Mouse (Mus musculus) heart, postnatal 14 days (tissue): Measurements from ENCODE around the gene Map3k5. TPM values are rescaled to one million over a fixed set of nuclear protein-coding genes. Genes with fewer than 3 reads are reported as not detected.

ENCODE experiments used
- DNase-seq, 2 experiments: peaks; one replicate each; pipeline ENCODE4 v3.0.0; 2021 to 2022
- intact Hi-C: fragments of 180-260 bp; cut with DNase I; formaldehyde crosslinking; loops from one replicate; pipeline ENCODE4 v1.15.1; 2025
- total RNA-seq, 2 experiments: library from RNA; stranded (reverse); gene quantifications; 2 replicates each; pipeline ENCODE4 v1.2.3; 2021

Map3k5 gene
- total RNA-seq, 2 experiments from 2014 or later: 30.0 to 38.9 TPM

DNA sequence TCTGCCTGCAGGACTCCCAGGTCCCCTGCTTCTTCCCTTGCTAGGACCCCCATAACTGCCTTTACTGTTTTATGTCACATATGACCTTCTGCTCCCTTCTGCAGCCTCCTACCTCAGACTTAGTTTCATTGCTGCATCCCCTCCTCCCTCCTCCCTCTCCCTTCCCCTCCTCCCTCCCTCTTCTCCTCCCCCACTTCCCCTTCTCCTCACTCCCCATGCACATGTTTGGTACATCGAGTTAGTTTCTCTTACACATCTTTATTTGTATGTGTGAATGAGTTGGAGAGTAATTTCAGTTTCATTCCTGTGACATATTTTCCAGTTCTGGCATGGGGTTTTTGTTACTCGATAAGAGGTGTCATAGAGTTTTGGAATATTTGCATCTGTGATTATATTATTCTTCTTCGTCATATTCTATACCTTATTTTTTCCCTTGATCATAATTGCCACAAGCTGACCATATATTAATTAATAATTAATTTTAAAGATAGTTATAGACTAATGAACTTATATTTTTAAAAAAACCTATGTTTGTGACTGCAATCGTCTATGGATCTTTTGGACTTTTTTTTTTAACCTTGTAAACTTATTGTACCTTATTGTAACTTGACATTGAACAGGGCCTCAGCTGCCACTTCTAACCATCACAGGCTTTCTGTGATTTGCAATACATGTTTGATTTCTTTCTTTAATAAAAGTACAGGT lies 65.6 kb downstream of the Map3k5 start:
- DNase-seq: no peak
- intact Hi-C loops: loop anchor here (10.0 kb wide), 1 partner anchor 65 kb away; the partner anchor contains the start of gene Map3k5

GRCm38 (mm10) chr10:20000408-20000770 lies 66.1 kb downstream of the Map3k5 start:
- intact Hi-C loops: loop anchor here (10.0 kb wide), 1 partner anchor 66 kb away; the partner anchor contains the start of gene Map3k5
- no peak for DNase-seq

- DNase-seq: no peak
- intact Hi-C loops: loop anchor here (10.0 kb wide), 1 partner anchor 67 kb away; the partner anchor contains the start of gene Map3k5
These were observed 67.7 kb downstream of the Map3k5 start for GRCm38 (mm10) chr10:20001990-20002389.

- intact Hi-C loops: loop anchor here (10.0 kb wide), 1 partner anchor 68 kb away; the partner anchor contains the start of gene Map3k5
- DNase-seq: no peak
These were observed 68.7 kb downstream of the Map3k5 start for GRCm38 (mm10) chr10:20003006-20003405.

- no peak for DNase-seq
- intact Hi-C loops: loop anchor here (10.0 kb wide), 1 partner anchor 70 kb away; the partner anchor contains the start of gene Map3k5
These were observed 70.5 kb downstream of the Map3k5 start for GRCm38 (mm10) chr10:20004786-20005185.

- intact Hi-C loops: loop anchor here (10.0 kb wide), 1 partner anchor 71 kb away; the partner anchor contains the start of gene Map3k5
- no peak for DNase-seq
These were observed 71.2 kb downstream of the Map3k5 start for GRCm38 (mm10) chr10:20005491-20005952.

- no peak for DNase-seq
These were observed 72.2 kb downstream of the Map3k5 start for GRCm38 (mm10) chr10:20006333-20007093.

GRCm38 (mm10) chr10:20009310-20009709 lies 75.0 kb downstream of the Map3k5 start:
- intact Hi-C loops: loop anchor here (10.0 kb wide), 1 partner anchor 75 kb away; the partner anchor contains the start of gene Map3k5

More at GRCm38 (mm10) chr10:20006333-20007093, 72.2 kb downstream of the Map3k5 start:
- intact Hi-C loops: loop anchor here (10.0 kb wide), 1 partner anchor 72 kb away; the partner anchor contains the start of gene Map3k5

GRCm38 (mm10) chr10:20010018-20010417 lies 75.7 kb downstream of the Map3k5 start:
- intact Hi-C loops: loop anchor here (1.0 kb wide), 1 partner anchor 8 kb away; no protein-coding TSS in a partner anchor
- no peak for DNase-seq

More at GRCm38 (mm10) chr10:20009310-20009709, 75.0 kb downstream of the Map3k5 start:
- no peak for DNase-seq

DNA sequence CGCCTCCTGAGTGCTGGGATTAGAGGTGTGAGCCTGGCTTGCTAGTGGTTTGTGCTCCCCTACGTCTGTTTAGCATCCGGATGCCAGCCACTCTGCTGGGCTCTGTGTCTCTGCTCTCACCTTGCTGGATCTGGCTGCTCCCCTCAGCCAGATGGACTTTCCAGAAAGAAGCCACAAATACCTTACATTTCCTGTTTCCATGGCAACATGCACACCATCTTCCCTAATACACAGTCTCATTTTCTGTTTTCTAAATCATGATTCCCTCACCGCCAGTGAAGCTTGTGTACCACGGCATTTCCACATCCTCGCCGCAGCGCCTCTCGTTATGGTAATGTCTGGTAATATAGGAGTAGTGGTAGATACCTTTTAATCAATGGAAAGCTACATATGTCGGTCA lies 84.1 kb downstream of the Map3k5 start:
- intact Hi-C loops: loop anchor here (1.0 kb wide), 1 partner anchor 8 kb away; no protein-coding TSS in a partner anchor

DNA sequence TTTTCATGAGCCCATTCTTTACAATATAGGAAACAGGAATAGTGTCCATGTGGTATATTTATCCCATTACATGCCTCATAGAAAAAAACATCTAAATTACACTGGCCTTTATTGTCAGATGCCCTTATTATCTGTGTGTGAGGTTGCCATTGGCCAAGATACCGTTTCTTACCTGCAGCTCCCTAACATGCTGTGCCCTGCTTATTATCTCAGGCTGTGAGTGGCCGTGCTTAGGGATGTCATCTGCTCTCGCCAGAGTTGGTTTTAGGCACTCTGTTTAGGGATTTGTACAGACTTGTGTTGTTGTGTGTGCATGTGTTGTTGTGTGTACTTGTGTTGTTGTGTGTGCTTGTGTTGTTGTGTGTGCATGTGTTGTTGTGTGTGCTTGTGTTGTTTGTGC lies 84.5 kb downstream of the Map3k5 start:
- no peak for DNase-seq
- intact Hi-C loops: loop anchor here (1.0 kb wide), 1 partner anchor 9 kb away; no protein-coding TSS in a partner anchor

More for the DNA sequence above, 84.1 kb downstream of the Map3k5 start:
- DNase-seq: no peak

DNA sequence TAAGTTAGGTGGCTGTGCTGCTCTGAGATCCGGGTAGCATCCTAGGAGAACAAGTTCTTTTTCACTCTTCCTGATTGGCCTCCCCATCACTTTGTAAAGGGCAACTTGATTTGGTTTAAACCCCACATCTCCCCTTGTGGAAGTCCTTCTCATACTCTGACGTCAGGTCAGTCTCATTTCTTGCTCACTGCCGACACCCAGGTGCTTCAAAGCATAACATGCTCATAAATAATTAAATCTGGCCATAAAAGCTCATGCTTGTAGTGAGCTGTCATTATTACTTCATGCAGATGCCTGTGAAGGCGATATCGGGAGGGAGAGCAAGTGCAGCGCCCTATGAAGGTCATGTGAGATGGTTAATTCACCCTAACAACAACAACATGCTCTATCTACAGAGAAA lies 87.0 kb downstream of the Map3k5 start:
- DNase-seq: no peak
- intact Hi-C loops: loop anchor here (5.0 kb wide), 1 partner anchor 41 kb away; no protein-coding TSS in a partner anchor

DNA sequence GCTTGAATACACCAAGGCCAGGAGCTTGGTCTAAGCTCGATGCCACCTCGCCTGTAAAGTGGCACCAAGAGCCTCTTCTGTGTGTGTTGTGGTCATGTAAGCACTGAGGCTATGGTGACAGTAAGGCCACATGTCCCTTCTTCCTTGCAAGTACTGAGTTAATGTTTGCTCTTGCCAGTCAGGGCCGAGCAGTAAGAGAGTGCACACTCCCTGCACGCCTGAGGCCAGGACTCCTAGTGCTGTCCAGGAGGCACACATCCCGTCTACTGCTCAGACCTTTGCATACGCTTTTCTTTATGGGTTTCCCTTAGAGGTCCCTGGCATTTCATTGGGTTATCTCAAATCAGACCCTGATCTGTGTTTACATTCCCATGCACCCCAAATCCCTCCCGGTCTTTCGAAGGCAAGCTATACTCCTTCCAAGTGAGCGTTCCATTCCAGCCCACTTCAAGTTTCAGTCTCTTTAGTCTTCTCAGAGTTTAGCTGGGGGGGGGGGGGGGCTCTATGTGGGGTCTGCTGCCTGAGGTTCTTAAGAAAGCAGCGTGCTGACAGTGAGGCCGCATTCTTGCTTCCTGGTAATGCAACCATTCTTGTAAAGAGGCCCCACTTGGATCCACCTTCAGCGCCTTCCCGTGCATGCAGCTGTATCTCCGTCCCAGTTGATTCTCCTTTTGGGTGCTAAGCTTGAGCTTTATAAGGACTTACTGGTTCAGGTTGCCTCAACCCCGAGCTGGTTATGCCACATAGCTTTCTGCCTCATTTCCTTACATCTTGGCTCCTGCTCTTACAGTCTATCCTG lies 87.6 kb downstream of the Map3k5 start:
- intact Hi-C loops: loop anchor here (5.0 kb wide), 1 partner anchor 40 kb away; no protein-coding TSS in a partner anchor
- DNase-seq: no peak

- no peak for DNase-seq
- intact Hi-C loops: loop anchor here (5.0 kb wide), 1 partner anchor 40 kb away; no protein-coding TSS in a partner anchor
These were observed 88.5 kb downstream of the Map3k5 start for GRCm38 (mm10) chr10:20022608-20023340.

- intact Hi-C loops: loop anchor here (5.0 kb wide), 1 partner anchor 39 kb away; no protein-coding TSS in a partner anchor
- DNase-seq: no peak
These were observed 89.3 kb downstream of the Map3k5 start for GRCm38 (mm10) chr10:20023524-20023923.

DNA sequence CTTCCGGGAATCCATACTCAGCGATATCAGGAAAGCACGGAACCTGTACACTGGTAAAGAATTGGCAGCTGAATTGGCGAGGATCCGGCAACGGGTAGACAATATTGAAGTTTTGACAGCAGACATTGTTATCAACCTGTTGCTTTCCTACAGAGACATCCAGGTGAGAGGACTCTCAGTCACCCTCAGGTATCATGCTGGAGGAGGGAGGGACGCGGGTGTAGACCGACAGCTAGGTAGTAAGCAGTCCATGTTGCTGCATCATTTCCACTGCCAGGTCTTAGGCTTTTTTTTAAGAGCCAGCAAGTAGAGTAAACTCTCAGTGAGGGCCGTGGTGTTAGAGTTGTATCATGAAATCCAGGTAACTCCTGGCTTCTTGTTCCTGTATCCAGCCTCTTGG lies 90.6 kb downstream of the Map3k5 start:
- intact Hi-C loops: loop anchor here (5.0 kb wide), 2 partner anchors 37 to 47 kb away; no protein-coding TSS in a partner anchor
- no peak for DNase-seq

DNA sequence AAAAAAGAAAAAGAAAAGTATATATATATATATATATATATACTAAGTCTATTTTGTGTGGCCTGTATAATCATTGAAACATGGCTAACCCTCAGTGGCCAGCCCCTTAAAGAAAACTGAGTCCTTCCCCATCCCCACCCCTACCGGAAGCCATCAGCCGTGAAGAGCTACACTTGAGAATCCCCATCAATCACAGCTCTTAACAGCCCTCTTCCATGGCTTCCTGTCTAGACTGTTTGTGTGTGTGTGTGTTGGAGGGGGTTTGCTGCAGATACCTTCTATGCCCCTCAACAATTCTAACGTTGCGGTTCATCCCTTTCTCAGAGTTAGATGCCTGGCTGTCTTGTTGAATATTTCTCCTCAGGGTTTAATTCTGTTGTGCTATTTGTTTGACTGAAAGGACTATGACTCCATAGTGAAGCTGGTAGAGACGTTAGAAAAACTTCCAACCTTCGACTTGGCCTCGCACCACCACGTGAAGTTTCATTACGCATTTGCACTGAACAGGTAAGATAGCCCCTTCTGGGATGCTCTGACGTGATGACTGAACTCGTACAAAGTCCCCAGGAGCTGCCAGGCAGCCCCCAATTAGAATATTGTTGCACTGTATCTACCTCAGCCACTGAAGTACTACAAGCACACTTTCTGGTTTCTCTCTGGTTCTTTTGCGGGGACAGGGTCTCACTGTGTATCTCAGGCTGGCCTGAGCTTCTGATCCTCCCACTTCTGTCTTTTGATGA lies 91.7 kb downstream of the Map3k5 start:
- no peak for DNase-seq
- intact Hi-C loops: loop anchor here (5.0 kb wide), 1 partner anchor 46 kb away; no protein-coding TSS in a partner anchor

- DNase-seq: no peak
- intact Hi-C loops: no loop called here
These were observed 96.4 kb downstream of the Map3k5 start for GRCm38 (mm10) chr10:20030703-20031102.
